Mouse (Mus musculus) spleen, adult 12 weeks (tissue): ENCODE data around the gene B3galt1.

Source experiments
- DNase-seq: peaks from one replicate; pipeline ENCODE4 v3.0.0; 2022; ENCODE audit warnings: low spot score

The B3galt1 gene

GRCm38 (mm10) chr2:67730771-67731170 is 165.1 kb downstream of the B3galt1 start:
- DNase-seq: no peak

- DNase-seq: no peak
Observed at GRCm38 (mm10) chr2:67751585-67751984, 185.9 kb downstream of the B3galt1 start.

GRCm38 (mm10) chr2:67756507-67756906 is 190.8 kb downstream of the B3galt1 start:
- no peak for DNase-seq

GRCm38 (mm10) chr2:67787536-67787935 is 221.9 kb downstream of the B3galt1 start:
- no peak for DNase-seq

GRCm38 (mm10) chr2:67797561-67797960 is 231.9 kb downstream of the B3galt1 start:
- DNase-seq: no peak

GRCm38 (mm10) chr2:67799981-67800380 is 234.3 kb downstream of the B3galt1 start:
- DNase-seq: no peak

- DNase-seq: no peak
Observed at GRCm38 (mm10) chr2:67816149-67816548, 250.5 kb downstream of the B3galt1 start.

GRCm38 (mm10) chr2:67818014-67818413 is 252.3 kb downstream of the B3galt1 start:
- DNase-seq: no peak

- DNase-seq: no peak
Observed at GRCm38 (mm10) chr2:67822360-67822759, 256.7 kb downstream of the B3galt1 start.

GRCm38 (mm10) chr2:67827697-67828096 is 262.0 kb downstream of the B3galt1 start:
- DNase-seq: no peak

- DNase-seq: no peak
Observed at GRCm38 (mm10) chr2:67829055-67829915, 263.6 kb downstream of the B3galt1 start.

- no peak for DNase-seq
Observed at GRCm38 (mm10) chr2:67847806-67848205, 282.1 kb downstream of the B3galt1 start.

- DNase-seq: no peak
Observed at GRCm38 (mm10) chr2:67850725-67851124, 285.1 kb downstream of the B3galt1 start.

- DNase-seq: no peak
Observed at GRCm38 (mm10) chr2:67858340-67858739, 292.7 kb downstream of the B3galt1 start.

- DNase-seq: no peak
Observed at GRCm38 (mm10) chr2:67859004-67859403, 293.3 kb downstream of the B3galt1 start.

GRCm38 (mm10) chr2:67873368-67873767 is 307.7 kb downstream of the B3galt1 start:
- no peak for DNase-seq

GRCm38 (mm10) chr2:67879836-67880235 is 314.2 kb downstream of the B3galt1 start:
- DNase-seq: no peak

GRCm38 (mm10) chr2:67881713-67882281 is 316.1 kb downstream of the B3galt1 start:
- DNase-seq: no peak

GRCm38 (mm10) chr2:67897956-67898689 is 332.5 kb downstream of the B3galt1 start:
- no peak for DNase-seq

GRCm38 (mm10) chr2:67901574-67901973 is 335.9 kb downstream of the B3galt1 start:
- no peak for DNase-seq

GRCm38 (mm10) chr2:67902651-67903292 is 337.1 kb downstream of the B3galt1 start:
- DNase-seq: no peak

- DNase-seq: no peak
Observed at GRCm38 (mm10) chr2:67903769-67904168, 338.1 kb downstream of the B3galt1 start.
